Mouse (Mus musculus) kidney, embryonic 15.5 days (tissue): ENCODE measurements around the gene Fam161a. TPM values are rescaled to one million over a fixed set of nuclear protein-coding genes. Genes with fewer than 3 reads are reported as not detected.

Source experiments
- ATAC-seq: fragments of 200-750 bp; cut with Nextera tagmentation; replicated peaks from 2 replicates; pipeline ENCODE4 v1.8.0; 2017; ENCODE audit warnings: moderate TSS enrichment; ENCODE audit not compliant: low FRiP score
- H3K27ac ChIP-seq: fragments of 300-500 bp; sonication (generic); 2 replicates; pipeline ENCODE4 v1.5.1; 2015; ENCODE audit warnings: mild to moderate bottlenecking, inconsistent platforms
- H3K27me3 ChIP-seq: fragments of 300-500 bp; sonication (generic); 2 replicates; pipeline ENCODE4 v1.6.1; 2015; ENCODE audit warnings: inconsistent platforms
- H3K36me3 ChIP-seq: fragments of 300-500 bp; sonication (generic); 2 replicates; pipeline ENCODE4 v1.6.1; 2015; ENCODE audit warnings: inconsistent platforms
- H3K4me1 ChIP-seq: fragments of 300-500 bp; sonication (generic); 2 replicates; pipeline ENCODE4 v1.6.1; 2015; ENCODE audit warnings: inconsistent platforms
- H3K4me2 ChIP-seq: fragments of 300-500 bp; sonication (generic); 2 replicates; pipeline ENCODE4 v1.6.1; 2015; ENCODE audit warnings: moderate library complexity, mild to moderate bottlenecking, inconsistent platforms
- H3K4me3 ChIP-seq: fragments of 300-500 bp; sonication (generic); replicated peaks from 2 replicates; pipeline ENCODE4 v1.5.1; 2015; ENCODE audit warnings: mild to moderate bottlenecking, inconsistent platforms
- H3K9ac ChIP-seq: fragments of 300-500 bp; sonication (generic); 2 replicates; pipeline ENCODE4 v1.6.1; 2015; ENCODE audit warnings: mild to moderate bottlenecking, inconsistent platforms
- H3K9me3 ChIP-seq: fragments of 300-500 bp; sonication (generic); replicated peaks from 2 replicates; pipeline ENCODE4 v1.6.1; 2016; ENCODE audit warnings: inconsistent platforms
- WGBS: fragments of 180-500 bp; shearing (Covaris S2); methylation state at CpG from one replicate; pipeline ENCODE4 v1.1.7; 2015; ENCODE audit warnings: mixed read lengths; 5-methylcytosine and 5-hydroxymethylcytosine counted together
- polyA plus RNA-seq: library from polyadenylated mRNA; unstranded; fragments of >200 nt; fragmentation: Nextera tagmentation; extraction: Ambion mirVana; gene quantifications from 2 replicates; pipeline ENCODE4 v1.2.1, GENCODE M21; 2015

The Fam161a gene
- polyA plus RNA-seq, 1 experiment from 2014 or later, result 2.8 TPM

DNA sequence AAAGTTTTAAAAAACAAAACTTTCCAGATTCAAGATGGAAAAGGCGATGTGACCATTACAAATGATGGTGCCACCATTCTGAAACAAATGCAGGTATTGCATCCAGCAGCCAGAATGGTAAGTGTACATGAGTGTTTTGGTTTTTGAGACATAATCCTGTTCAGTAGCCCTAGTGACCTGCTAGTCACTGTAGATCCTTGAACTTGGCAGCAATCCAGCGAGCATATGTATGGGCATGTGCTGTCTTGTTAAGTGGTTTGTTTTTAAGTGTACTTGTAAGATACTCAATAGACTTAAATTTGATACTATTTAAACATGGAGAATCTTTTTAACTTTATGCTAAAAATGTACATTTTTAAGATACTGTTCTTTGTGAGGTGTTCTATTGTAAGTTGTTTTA lies 13.1 kb upstream of the Fam161a start:
- Histone ChIP-seq H3K9ac (no peak overlapping the region), H3K4me2 (no peak overlapping the region), H3K4me3 (no peak overlapping the region), H3K36me3 (peaks cover 53% of the 10 kb centered on the region), H3K27ac (no peak overlapping the region), H3K9me3 (no peaks in the 10 kb centered on the region), H3K27me3 (no peaks in the 10 kb centered on the region), H3K4me1 (peaks cover 18% of the 10 kb centered on the region)
- ATAC-seq, result no peak
- WGBS, result 94% methylated on average over 2 of the region's 2 CpGs

GRCm38 (mm10) chr11:22995461-22995860 lies 11.9 kb upstream of the Fam161a start:
- Histone ChIP-seq H3K27ac (no peak overlapping the region), H3K9ac (no peak overlapping the region), H3K4me3 (no peak overlapping the region), H3K9me3 (no peaks in the 10 kb centered on the region), H3K36me3 (peaks cover 65% of the 10 kb centered on the region), H3K4me2 (no peak overlapping the region), H3K4me1 (peaks cover 12% of the 10 kb centered on the region), H3K27me3 (no peaks in the 10 kb centered on the region)
- WGBS, result 98% methylated on average over 4 of the region's 4 CpGs
- ATAC-seq, result no peak

DNA sequence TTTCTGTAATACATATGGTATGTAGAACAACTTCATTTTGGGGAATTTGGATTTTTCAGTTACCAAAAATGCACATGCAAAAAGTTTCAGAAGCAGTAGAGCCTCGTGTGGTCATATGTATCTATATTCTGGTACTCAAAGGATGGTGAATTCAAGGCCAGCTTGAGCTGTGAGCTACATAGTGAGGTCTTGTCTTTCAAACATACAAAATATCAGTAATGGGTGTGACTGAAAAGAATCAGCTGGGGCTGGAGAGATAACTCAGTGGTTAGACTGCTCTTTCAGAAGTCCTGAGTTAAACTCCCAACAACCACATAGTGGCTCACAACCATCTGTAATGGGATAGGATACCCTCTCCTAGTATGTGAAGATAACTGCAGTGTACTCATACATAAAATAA lies 9.0 kb upstream of the Fam161a start:
- Histone ChIP-seq H3K9ac (no peak overlapping the region), H3K4me1 (no peaks in the 10 kb centered on the region), H3K4me2 (no peak overlapping the region), H3K36me3 (peaks cover 88% of the 10 kb centered on the region), H3K27me3 (no peaks in the 10 kb centered on the region), H3K4me3 (no peak overlapping the region), H3K27ac (no peak overlapping the region), H3K9me3 (no peaks in the 10 kb centered on the region)
- ATAC-seq, result no peak
- 81% methylated on average over 1 of the region's 1 CpGs for WGBS

DNA sequence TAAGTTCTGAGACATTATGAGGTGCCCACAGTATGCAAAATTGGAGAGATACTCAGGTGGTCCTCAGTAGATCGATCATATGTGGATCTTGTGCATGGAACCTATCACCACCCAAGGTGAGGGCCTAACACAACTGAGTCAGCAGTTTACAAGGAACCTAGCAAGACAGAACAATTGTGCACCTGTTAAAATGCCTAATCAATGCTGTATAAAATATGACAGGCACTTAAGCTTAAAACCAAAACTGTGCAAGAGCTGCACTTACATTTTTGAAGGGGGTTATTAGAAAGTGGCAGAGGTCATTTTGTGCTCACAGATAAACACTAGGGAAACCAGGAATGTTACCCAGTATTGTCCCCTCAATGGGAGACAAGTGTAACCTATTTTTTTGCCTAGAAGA lies 2.1 kb upstream of the Fam161a start:
- Histone ChIP-seq H3K36me3 (peaks cover 49% of the 10 kb centered on the region), H3K27me3 (no peaks in the 10 kb centered on the region), H3K4me2 (no peak overlapping the region), H3K9ac (no peak overlapping the region), H3K4me1 (peaks cover 5% of the 10 kb centered on the region), H3K4me3 (no peak overlapping the region), H3K9me3 (no peaks in the 10 kb centered on the region), H3K27ac (no peak overlapping the region)
- no peak for ATAC-seq
- WGBS, result 93% methylated on average over 1 of the region's 1 CpGs

DNA sequence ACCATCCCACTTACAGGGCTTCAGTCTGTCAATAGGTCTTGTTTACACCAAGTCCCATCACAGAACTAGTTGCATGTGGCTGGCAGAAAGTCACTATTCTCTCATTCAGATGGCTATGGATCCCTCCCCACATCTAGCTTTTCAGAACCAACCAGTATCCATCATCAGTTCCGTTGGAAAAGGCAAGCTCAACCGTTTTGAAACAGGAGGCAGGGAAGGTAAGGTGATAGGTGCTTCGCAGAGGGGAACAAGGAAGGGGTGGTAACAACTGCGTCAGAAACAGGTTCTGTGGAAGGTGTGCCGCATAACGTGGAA lies 208 bp upstream of the Fam161a start:
- peaks cover 5% of the 10 kb centered on the region for H3K4me1 ChIP-seq
- peak overlapping the region; percentile 74; the same call in 1 of the 2 replicates for H3K9ac ChIP-seq
- peak overlapping the region; percentile 67 for H3K4me3 ChIP-seq
- peaks cover 33% of the 10 kb centered on the region for H3K36me3 ChIP-seq
- no peaks in the 10 kb centered on the region for H3K9me3 ChIP-seq
- H3K4me2 ChIP-seq, result peak overlapping the region; percentile 78
- peak overlapping the region; percentile 95 for H3K27ac ChIP-seq
- 6% methylated on average over 6 of the region's 6 CpGs for WGBS
- H3K27me3 ChIP-seq, result no peaks in the 10 kb centered on the region
- ATAC-seq, result no peak; the same call in 1 of the 2 replicates

- Histone ChIP-seq H3K9me3 (no peaks in the 10 kb centered on the region), H3K4me2 (peak overlapping the region; percentile 78), H3K4me1 (peaks cover 5% of the 10 kb centered on the region), H3K27ac (peak overlapping the region; percentile 95), H3K9ac (peak overlapping the region; percentile 74), H3K4me3 (peak overlapping the region; percentile 67), H3K27me3 (no peaks in the 10 kb centered on the region), H3K36me3 (peaks cover 22% of the 10 kb centered on the region)
- peak; percentile 96 for ATAC-seq
- under 1% methylated on average over 40 of the region's 40 CpGs for WGBS
Observed at GRCm38 (mm10) chr11:23008181-23008823, 971 bp downstream of the Fam161a start.

GRCm38 (mm10) chr11:23008824-23009200 lies 1.5 kb downstream of the Fam161a start:
- Histone ChIP-seq H3K27ac (peak overlapping the region; percentile 95), H3K4me2 (peak overlapping the region; percentile 78), H3K9ac (peak overlapping the region; percentile 74; the same call in 1 of the 2 replicates), H3K4me1 (peaks cover 5% of the 10 kb centered on the region), H3K27me3 (no peaks in the 10 kb centered on the region), H3K36me3 (peaks cover 17% of the 10 kb centered on the region), H3K9me3 (no peaks in the 10 kb centered on the region), H3K4me3 (peak overlapping the region; percentile 67)
- no peak for ATAC-seq
- 42% methylated on average over 4 of the region's 4 CpGs for WGBS

- Histone ChIP-seq H3K27ac (no peak overlapping the region), H3K4me2 (no peak overlapping the region), H3K9ac (no peak overlapping the region), H3K4me1 (no peaks in the 10 kb centered on the region), H3K27me3 (no peaks in the 10 kb centered on the region), H3K36me3 (no peaks in the 10 kb centered on the region), H3K9me3 (no peaks in the 10 kb centered on the region), H3K4me3 (no peak overlapping the region)
- 75% methylated on average over 1 of the region's 1 CpGs for WGBS
- no peak for ATAC-seq
Observed at GRCm38 (mm10) chr11:23013096-23013495, 5.8 kb downstream of the Fam161a start.

- no peak overlapping the region for H3K27ac ChIP-seq
- ATAC-seq, result no peak
- WGBS, result 90% methylated on average over 4 of the region's 4 CpGs
Observed at GRCm38 (mm10) chr11:23013580-23014294, 6.4 kb downstream of the Fam161a start.

GRCm38 (mm10) chr11:23014996-23015395 lies 7.7 kb downstream of the Fam161a start:
- Histone ChIP-seq H3K4me2 (no peak overlapping the region), H3K9me3 (no peaks in the 10 kb centered on the region), H3K27me3 (no peaks in the 10 kb centered on the region), H3K36me3 (no peaks in the 10 kb centered on the region), H3K9ac (no peak overlapping the region), H3K27ac (no peak overlapping the region), H3K4me3 (no peak overlapping the region), H3K4me1 (no peaks in the 10 kb centered on the region)
- 75% methylated on average over 6 of the region's 6 CpGs for WGBS
- ATAC-seq, result no peak

More at GRCm38 (mm10) chr11:23013580-23014294, 6.4 kb downstream of the Fam161a start:
- Histone ChIP-seq H3K27me3 (no peaks in the 10 kb centered on the region), H3K9ac (no peak overlapping the region), H3K36me3 (no peaks in the 10 kb centered on the region), H3K4me2 (no peak overlapping the region), H3K4me1 (no peaks in the 10 kb centered on the region), H3K9me3 (no peaks in the 10 kb centered on the region), H3K4me3 (no peak overlapping the region)

DNA sequence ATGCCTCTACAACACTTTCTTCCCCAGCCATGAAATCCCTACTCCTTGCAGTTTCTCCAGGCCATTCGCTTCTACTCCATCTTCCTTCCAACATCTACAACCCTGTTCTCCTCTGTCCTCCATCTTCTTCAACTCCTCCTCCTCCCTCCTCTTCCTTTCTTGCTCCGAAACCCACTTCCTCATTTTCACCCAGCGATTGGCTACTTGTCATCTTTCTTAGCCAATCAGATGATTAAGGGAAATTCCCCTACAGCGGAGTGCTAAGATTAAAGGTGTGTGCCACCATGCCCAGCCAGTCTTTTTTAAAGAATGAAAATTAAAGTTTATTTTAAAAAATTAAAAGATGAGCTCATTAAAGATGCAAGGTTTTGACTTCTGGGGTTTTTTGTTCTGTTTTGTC lies 10.6 kb downstream of the Fam161a start:
- no peak for ATAC-seq
- Histone ChIP-seq H3K9ac (no peak overlapping the region), H3K4me1 (peaks cover 4% of the 10 kb centered on the region; the same call in 1 of the 2 replicates), H3K9me3 (no peaks in the 10 kb centered on the region), H3K4me2 (no peak overlapping the region), H3K27ac (no peak overlapping the region), H3K27me3 (no peaks in the 10 kb centered on the region), H3K4me3 (no peak overlapping the region), H3K36me3 (no peaks in the 10 kb centered on the region)
- WGBS, result 92% methylated on average over 4 of the region's 4 CpGs

DNA sequence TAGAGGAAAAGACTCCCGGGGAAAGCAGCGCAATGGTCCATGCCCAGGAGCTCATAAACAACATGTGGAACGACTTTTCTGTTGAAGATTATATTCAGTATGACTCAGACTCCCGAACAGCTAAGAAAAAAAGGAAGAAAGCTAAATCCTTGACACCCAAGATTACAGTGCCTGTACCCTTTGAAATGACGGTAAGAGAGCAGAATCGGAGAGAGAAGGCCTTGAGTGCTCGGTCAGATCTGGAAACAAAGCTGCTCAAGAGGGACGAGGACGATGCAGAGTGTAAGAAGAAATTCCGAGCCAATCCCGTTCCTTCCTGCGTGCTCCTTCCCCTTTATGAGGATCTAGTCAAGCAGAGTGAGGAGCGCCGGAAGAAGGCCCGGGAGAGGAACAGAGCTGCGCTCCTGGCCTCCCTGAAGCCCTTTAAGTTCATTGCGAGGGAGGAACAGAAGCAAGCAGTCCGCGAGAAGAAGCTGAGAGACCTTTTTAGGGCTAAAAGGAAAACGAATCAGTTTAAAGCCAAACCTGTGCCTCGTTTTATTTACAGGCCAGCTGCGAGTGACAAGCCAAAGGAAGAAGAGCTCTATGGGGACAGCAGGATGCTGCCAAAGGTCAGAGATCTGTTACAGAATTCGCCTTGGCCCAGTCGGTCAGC lies 12.9 kb downstream of the Fam161a start:
- Histone ChIP-seq H3K4me2 (no peak overlapping the region), H3K4me3 (no peak overlapping the region), H3K27ac (no peak overlapping the region), H3K9ac (no peak overlapping the region), H3K9me3 (no peaks in the 10 kb centered on the region), H3K4me1 (peaks cover 4% of the 10 kb centered on the region; the same call in 1 of the 2 replicates), H3K36me3 (no peaks in the 10 kb centered on the region), H3K27me3 (no peaks in the 10 kb centered on the region)
- no peak for ATAC-seq
- 52% methylated on average over 24 of the region's 24 CpGs for WGBS
